Mouse (Mus musculus) layer of hippocampus, adult 2 months (tissue): ENCODE data around the gene Gm20431. TPM values are rescaled to one million over a fixed set of nuclear protein-coding genes. Genes with fewer than 3 reads are reported as not detected.
A peak's percentile ranks its signal among the peaks of the same experiment; 100 is the strongest.

Experiments used
- DNase-seq, 2 experiments: peaks; one replicate each; pipeline ENCODE4 v3.0.0; 2022; ENCODE audit warnings: low spot score in 2 of 2
- H3K27ac ChIP-seq: fragments of 200-600 bp; 2 replicates; pipeline ENCODE4 v1.8.1; 2022
- H3K4me3 ChIP-seq: fragments of 200-600 bp; 2 replicates; pipeline ENCODE4 v1.8.1; 2022; ENCODE audit warnings: mild to moderate bottlenecking
- CTCF ChIP-seq: fragments of 200-600 bp; conservative IDR thresholded peaks from 2 replicates; pipeline ENCODE4 v1.8.1; 2022; ENCODE audit warnings: antibody characterized with exemption, mild to moderate bottlenecking, moderate library complexity
- total RNA-seq, 2 experiments: library from RNA; stranded (reverse); gene quantifications; 2 replicates each; pipeline ENCODE4 v1.2.3; 2021

The Gm20431 gene
- total RNA-seq, 2 experiments from 2014 or later, result 36.5 to 44.2 TPM

DNA sequence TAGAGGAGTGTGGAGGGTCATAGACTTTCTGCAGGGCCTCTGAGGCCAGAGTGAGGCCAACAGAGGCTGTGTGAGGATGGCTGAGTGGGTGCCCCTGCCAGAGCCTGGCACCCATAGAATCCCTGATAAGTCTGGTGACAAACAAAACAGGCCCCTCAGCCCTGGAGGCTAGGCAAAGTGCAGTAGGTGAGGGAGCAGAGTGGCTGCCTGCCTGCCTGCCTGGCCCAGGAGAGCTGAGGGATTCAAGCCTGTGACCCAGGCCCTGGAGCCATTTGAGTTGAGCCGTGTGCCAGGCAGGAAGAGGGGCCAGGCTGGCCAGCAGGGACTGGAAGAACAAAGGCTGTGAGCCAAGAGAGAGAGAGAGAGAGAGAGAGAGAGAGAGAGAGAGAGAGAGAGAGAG is 32.9 kb upstream of the Gm20431 start:
- DNase-seq, result no peak
- Histone ChIP-seq H3K27ac (no peak overlapping the region), H3K4me3 (no peak overlapping the region)
- TF ChIP-seq CTCF, result no peak

DNA sequence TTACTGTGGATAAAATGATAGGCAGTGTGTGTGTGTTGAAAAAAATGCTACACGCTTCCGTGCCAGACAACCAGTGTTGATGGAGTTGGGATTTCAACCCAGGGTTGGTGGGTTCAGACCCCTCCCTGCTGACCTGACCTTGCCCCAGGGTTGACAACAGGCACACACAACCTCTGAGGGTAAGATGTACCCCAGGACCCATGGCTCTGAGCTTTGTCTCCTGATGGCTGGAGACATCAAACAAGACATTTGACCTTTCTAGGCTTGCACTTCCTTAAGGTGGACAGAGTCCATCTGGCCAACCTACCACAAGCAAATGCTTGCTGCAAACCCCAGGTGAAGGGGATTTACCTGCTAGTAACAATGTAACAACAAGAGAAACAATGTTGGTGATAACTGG is 32.2 kb upstream of the Gm20431 start:
- H3K4me3 ChIP-seq, result no peak overlapping the region
- no peak overlapping the region for H3K27ac ChIP-seq
- DNase-seq, result no peak
- TF ChIP-seq CTCF, result no peak

DNA sequence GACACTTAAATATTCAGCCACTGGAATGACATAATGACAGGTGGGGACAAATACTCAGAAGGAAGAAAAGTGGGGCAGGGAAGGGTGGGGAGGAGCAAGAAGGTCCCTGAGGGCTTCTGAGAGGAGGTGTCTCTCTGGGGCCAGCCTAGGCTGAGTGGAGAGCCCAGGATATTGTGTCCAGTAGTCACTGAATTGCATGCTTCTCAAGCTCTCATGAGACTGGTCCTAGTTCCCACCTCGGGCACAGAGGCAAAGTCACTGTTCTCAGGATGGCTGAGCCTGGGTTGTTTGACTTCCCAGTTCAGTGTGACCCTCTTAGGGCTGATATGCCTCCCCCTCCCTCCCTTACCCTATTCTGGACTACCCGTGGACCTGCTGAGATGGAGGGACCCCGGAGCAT is 31.5 kb upstream of the Gm20431 start:
- Histone ChIP-seq H3K4me3 (peak overlapping the region; percentile 77; the same call in 1 of the 2 replicates), H3K27ac (no peak overlapping the region)
- TF ChIP-seq CTCF, result no peak
- DNase-seq, result no peak

DNA sequence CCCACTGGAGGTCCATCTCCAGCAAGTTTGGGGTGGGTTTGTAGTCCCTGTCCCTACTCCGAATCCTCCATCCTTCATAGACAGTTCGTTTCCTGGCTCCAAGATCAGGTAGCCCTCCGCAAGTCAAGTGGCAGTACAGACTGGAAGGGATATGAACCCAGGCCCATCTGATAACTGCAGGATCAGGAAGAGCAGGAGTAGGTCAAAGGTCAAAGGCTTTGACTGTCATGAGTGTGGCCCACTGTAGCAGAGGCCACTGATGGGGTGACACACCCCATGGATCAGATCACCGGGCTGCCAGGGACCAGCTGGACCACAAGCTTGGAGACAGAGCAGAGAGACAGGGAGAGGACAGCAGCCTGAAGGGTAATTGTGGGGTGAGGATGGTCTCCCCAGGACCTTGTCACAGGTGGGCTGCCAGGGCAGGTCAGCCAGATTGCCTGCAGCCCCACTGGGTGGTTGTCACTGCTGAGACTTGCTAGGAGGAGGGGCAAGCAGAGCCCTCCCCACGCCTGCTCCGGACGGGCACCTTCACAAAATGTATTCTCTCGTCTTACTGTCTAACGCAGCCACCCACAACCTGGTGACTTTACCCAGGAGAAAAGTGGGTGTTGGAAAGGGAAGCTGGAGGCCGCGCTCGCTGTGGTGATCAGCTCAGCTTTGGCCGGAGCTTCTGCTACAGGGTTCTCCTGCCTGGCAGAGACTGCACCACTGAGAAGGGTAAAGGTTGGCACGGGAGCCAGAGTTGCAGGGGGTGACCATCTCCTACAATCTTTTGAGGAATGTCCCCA is 30.8 kb upstream of the Gm20431 start:
- TF ChIP-seq CTCF, result no peak
- DNase-seq, result no peak
- H3K27ac ChIP-seq, result peak overlapping the region; percentile 95
- peak overlapping the region; percentile 77 for H3K4me3 ChIP-seq

DNA sequence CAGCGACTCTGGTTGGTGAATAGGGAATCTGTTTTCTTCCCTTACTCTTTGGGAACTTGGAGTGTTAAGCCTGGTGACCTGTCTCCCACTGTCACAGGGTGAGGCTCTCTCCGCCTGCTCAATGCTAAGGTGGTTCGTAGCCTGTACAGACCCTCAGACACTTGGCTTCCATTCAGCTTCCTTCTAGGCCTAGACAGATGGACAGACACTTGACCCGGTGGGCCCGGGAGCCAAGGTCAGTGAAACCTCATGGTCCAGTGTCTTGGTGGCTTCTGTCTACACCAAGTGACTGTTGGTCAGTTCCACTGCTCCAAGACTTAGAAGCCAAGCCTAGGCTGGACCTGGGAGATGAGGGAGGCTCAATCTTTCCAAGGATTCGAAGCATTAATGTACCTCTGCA is 30.1 kb upstream of the Gm20431 start:
- no peak for DNase-seq
- Histone ChIP-seq H3K27ac (peak overlapping the region; percentile 95), H3K4me3 (peak overlapping the region; percentile 77)
- TF ChIP-seq CTCF, result no peak

DNA sequence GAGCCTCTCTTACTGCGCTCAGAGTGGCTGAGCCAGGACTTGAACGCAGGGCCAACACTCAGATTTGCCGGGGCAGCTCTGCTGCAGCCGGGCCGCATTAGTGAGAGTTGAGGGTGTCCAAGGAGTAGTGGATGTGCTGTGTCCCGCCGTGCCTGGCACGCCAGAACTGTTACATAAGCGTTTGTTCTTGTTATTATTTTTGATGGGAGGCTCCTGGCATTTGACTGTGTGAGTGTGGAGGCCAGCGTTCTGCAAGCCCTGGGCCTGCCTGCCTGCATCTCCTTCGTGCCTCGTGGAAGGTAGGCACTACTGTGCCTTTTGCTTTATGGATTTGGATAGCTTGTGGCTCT is 29.6 kb upstream of the Gm20431 start:
- Histone ChIP-seq H3K4me3 (peak overlapping the region; percentile 77), H3K27ac (peak overlapping the region; percentile 95)
- TF ChIP-seq CTCF, result no peak
- DNase-seq, result peak in 1 of 2 experiments; percentile 26

DNA sequence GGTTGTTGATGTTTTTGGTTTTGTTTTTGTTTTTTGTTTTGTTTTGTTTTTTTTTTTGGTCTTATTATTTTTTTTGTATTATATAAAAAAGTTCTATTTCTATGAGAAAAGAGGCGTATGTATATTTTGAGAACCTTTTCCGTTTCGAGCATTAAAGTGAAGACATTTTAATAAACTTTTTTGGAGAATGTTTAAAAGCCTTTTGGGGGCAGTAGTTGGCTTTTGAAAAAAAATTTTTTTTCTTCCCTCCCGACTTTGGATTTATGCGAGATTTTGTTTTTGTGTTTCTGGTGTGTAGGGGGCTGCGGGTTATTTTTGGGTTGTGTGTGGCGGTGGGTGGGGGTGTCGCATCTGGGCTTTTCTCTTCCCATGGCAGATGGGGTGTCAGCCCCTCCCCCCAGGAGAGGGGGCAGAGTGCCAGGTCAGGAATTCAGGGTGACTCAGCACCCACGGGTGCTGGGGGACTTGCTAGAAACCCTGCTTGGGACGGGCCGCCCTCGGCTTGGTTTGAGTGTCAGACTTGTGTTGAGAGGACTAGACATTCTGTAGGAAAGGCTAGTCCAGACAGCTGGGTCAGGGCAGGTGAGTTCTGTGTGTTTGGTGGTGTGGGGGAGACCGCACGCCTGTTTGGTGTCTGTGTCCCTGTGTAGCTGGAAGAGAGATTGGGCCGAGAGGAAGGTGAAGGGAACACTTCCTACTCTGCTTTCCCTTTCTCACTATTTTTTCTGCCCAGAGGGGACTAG is 29.1 kb upstream of the Gm20431 start:
- H3K27ac ChIP-seq, result peak overlapping the region; percentile 95
- peak overlapping the region; percentile 77 for H3K4me3 ChIP-seq
- TF ChIP-seq CTCF, result peak; percentile 31
- peak; percentile 55 to 84 for DNase-seq

DNA sequence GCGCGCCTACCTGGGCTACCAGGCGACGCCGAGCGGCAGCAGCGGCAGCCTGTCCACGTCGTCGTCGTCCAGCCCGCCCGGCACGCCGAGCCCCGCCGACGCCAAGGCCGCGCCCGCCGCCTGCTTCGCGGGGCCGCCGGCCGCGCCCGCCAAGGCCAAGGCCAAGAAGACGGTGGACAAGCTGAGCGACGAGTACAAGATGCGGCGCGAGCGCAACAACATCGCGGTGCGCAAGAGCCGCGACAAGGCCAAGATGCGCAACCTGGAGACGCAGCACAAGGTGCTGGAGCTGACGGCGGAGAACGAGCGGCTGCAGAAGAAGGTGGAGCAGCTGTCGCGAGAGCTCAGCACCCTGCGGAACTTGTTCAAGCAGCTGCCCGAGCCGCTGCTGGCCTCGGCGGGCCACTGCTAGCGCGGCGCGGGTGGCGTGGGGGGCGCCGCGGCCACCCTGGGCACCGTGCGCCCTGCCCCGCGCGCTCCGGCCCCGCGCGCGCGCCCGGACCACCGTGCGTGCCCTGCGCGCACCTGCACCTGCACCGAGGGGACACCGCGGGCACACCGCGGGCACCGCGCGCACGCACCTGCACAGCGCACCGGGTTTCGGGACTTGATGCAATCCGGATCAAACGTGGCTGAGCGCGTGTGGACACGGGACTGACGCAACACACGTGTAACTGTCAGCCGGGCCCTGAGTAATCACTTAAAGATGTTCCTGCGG is 28.4 kb upstream of the Gm20431 start, which contains the start of gene Tmem189:
Gene Tmem189 (minus strand): TSS at position 322 of the 718 bp plus-strand sequence.
- Histone ChIP-seq H3K4me3 (peak within 1 kb of the TSS; percentile 77), H3K27ac (peak within 1 kb of the TSS; percentile 95)
- no peak for TF ChIP-seq CTCF
- peak in 1 of 2 experiments; percentile 49 for DNase-seq

DNA sequence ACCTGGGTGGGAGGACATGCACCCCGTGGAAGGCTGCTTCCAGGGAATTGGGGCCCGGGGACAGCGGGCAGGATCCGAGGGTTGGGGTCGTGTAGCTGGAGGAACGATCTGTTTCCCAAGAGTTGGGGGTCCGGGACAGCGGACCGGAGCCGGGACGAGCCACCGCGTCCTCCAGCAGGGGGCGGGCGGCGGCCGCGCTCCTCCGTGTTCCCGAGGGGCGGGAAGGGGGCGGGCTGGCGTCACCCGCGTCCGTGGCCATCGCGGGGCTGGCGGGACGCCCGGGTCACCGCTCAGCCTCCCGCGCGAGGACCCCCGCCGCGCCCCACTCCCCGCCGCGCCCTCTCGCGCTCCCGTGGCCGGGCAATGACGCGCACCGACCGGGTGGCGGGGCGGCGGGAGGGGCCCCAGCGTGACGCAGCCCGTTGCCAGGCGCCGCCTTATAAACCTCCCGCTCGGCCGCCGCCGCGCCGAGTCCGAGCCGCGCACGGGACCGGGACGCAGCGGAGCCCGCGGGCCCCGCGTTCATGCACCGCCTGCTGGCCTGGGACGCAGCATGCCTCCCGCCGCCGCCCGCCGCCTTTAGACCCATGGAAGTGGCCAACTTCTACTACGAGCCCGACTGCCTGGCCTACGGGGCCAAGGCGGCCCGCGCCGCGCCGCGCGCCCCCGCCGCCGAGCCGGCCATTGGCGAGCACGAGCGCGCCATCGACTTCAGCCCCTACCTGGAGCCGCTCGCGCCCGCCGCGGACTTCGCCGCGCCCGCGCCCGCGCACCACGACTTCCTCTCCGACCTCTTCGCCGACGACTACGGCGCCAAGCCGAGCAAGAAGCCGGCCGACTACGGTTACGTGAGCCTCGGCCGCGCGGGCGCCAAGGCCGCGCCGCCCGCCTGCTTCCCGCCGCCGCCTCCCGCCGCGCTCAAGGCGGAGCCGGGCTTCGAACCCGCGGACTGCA is 27.5 kb upstream of the Gm20431 start, which contains the start of gene Cebpb:
Gene Cebpb (plus strand): TSS at position 418 of the 954 bp plus-strand sequence.
- peak; percentile 75 for TF ChIP-seq CTCF
- peak; percentile 52 to 74 for DNase-seq
- H3K27ac ChIP-seq, result peak within 1 kb of the TSS; percentile 95
- peak within 1 kb of the TSS; percentile 77 for H3K4me3 ChIP-seq

DNA sequence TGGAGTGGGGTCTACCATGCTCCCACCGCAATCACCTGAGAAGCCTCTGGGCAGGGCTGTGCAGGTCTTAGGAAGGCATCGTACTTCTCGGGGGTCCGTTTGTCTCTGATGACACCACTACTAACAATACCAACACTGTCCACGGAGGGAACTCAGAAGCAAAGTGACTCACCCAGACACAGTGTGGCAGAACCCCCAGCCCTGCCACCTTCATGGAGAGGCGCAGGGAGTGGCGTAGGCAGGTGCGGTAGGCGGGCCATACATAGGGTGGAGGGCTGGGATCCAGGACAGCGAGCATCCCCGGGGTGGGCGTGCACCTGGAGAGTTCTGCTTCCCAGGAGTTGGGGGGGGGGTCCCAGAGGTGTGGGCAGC is 26.8 kb upstream of the Gm20431 start:
- H3K27ac ChIP-seq, result peak overlapping the region; percentile 95; the same call in 1 of the 2 replicates
- no peak for TF ChIP-seq CTCF
- no peak for DNase-seq
- peak overlapping the region; percentile 77 for H3K4me3 ChIP-seq

DNA sequence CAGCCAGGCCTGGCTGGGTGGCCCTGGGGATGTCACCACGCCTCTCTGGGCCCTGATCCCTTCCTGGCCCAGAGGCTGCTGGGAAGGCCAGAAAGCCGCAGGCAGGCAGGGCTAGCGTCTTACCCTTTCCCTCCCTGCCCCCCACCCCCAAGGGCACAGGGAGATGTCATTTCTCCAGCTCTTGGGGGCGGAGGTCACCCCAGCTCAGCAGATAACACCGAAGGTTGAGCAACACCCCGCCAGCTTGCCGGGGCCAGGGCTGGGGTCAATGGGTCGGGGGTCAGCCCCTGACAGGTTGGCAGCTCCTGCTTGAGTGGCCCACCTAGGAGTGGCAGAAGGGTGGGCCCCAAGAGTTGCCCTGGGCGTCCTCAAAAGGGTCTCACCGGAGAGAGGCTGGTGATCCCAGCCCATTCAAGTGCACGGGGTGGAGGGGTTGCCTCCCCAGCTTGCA is 26.4 kb upstream of the Gm20431 start:
- TF ChIP-seq CTCF, result no peak

DNA sequence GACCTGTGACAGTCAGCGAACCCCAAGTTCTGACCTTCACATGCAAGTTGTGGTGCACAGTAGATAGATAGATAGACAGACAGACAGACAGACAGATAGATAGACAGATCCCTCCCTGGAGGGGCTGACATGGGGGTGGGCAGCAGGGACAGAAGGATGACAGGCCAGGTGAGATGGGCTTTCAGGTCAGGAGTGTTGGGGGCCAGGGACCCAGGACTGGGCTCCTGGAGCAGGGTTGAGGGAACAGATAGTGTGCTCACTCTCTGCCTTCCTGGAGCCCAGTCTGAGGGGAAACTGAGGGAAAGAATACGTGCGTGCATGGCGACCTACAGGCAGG is 25.9 kb upstream of the Gm20431 start:
- DNase-seq, result no peak
- Histone ChIP-seq H3K4me3 (no peak overlapping the region), H3K27ac (no peak overlapping the region)
- TF ChIP-seq CTCF, result no peak

More for the DNA sequence above, 26.4 kb upstream of the Gm20431 start:
- no peak for DNase-seq
- no peak overlapping the region for H3K4me3 ChIP-seq
- peak overlapping the region; percentile 95; the same call in 1 of the 2 replicates for H3K27ac ChIP-seq
